Mouse (Mus musculus) layer of hippocampus, adult 2 months (tissue): ENCODE results near the gene Haus3. TPM values are rescaled to one million over a fixed set of nuclear protein-coding genes. Genes with fewer than 3 reads are reported as not detected.

Experiments used
- DNase-seq, 2 experiments: peaks; one replicate each; pipeline ENCODE4 v3.0.0; 2022; ENCODE audit warnings: low spot score in 2 of 2
- H3K27ac ChIP-seq: fragments of 200-600 bp; 2 replicates; pipeline ENCODE4 v1.8.1; 2022
- H3K4me3 ChIP-seq: fragments of 200-600 bp; 2 replicates; pipeline ENCODE4 v1.8.1; 2022; ENCODE audit warnings: mild to moderate bottlenecking
- CTCF ChIP-seq: fragments of 200-600 bp; conservative IDR thresholded peaks from 2 replicates; pipeline ENCODE4 v1.8.1; 2022; ENCODE audit warnings: antibody characterized with exemption, mild to moderate bottlenecking, moderate library complexity
- total RNA-seq, 2 experiments: library from RNA; stranded (reverse); gene quantifications; 2 replicates each; pipeline ENCODE4 v1.2.3; 2021

Gene Haus3
- total RNA-seq, 2 experiments from 2014 or later, result 6.4 to 7.3 TPM

GRCm38 (mm10) chr5:34196423-34196822, 27.1 kb upstream of the Haus3 start:
- TF ChIP-seq CTCF, result no peak
- H3K27ac ChIP-seq, result no peak overlapping the region
- DNase-seq, result no peak
- H3K4me3 ChIP-seq, result no peak overlapping the region

DNA sequence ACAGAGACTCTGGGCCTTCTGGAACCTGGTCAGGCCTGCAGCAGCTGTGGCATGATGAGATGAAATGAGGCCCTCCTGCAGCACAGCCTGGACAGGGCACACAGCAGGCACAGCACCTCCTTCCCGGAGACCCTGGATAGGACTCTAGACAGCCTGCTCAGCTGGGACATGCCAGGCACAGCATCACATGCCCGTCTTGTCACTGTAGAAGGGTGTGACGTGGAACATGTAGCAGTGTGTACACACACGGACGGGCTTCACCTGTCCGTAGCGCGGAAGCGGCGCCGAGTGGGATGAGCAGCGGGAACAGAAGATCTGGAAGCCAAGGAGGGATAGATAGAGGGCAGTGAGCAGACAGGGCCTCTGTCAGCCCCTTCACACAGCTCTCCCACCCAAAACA, 26.5 kb upstream of the Haus3 start:
- DNase-seq, result no peak
- Histone ChIP-seq H3K4me3 (no peak overlapping the region), H3K27ac (no peak overlapping the region)
- TF ChIP-seq CTCF, result no peak

DNA sequence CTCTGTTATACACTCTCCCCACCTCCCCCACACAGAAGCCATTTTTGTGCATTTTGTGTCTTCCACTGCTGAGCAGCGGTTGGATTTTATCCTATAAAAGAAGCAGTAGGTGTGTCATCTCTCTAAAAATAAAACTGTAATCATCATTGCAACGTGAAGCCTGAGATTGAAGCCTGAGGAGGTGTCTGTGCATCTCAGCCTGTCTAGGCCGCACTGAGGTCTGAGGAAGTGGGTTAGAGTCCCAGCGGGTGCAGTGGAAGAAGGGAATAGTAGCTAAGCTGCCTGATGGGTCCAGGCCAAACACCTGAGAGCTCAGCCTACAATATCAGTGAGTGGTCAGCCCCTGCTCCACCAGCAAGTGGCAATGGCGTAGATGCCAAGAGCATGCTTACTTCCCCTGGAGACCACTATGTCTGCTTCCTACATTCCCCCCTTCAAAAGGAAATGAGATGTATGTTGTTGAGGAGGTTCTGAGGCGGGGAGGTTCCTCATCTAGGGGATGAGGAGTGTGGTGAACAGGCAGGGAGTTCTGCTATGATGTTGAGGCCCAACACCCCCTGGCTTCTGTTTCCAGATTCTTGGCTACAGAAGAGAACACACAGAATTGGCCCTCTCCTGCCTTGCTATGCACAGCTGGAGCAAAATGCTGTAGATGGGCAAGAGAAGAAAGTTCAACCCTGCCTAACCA, 25.8 kb upstream of the Haus3 start:
- TF ChIP-seq CTCF, result no peak
- Histone ChIP-seq H3K27ac (no peak overlapping the region), H3K4me3 (no peak overlapping the region)
- no peak for DNase-seq

DNA sequence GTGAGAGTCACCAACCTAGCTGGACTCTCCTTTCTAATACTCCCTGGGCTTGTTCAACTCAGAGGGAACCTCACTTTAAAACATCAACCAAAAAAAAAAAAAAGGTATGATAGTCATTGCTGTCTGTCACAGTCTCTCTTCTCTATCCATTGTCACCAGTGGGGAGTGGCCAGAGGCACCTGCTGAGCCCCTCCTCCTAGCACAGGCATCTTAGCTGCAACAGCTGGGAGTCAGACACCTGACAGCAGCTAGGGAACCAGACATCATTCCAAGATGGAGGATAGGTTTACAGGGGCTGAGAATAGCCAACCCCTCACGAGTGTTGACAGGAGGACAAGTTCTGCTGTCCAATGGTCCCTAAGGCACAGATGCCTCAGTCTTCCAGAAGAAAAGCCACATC, 25.1 kb upstream of the Haus3 start:
- no peak for TF ChIP-seq CTCF
- Histone ChIP-seq H3K4me3 (no peak overlapping the region), H3K27ac (no peak overlapping the region)
- DNase-seq, result no peak

DNA sequence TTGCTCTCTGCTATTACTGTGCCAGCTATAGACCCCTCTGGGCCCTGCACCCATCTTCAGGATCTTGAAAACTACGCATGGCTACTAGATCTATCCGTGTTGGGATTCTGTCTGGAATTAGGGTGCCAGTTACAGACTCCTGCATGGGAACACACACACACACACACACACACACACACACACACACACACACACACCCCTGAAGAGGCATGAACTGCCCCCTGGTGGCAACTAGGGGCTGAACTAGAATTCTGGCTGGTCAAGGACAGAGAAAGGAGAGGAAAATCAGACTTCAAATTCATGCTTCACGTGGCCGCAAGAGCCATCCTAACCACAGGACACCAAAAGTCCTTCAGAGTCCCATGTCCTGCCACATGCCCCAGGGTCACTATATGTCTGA, 22.5 kb upstream of the Haus3 start:
- peak in 1 of 2 experiments; percentile 52 for DNase-seq
- no peak overlapping the region for H3K4me3 ChIP-seq
- peak; percentile 48 for TF ChIP-seq CTCF
- peak overlapping the region; percentile 61; the same call in 1 of the 2 replicates for H3K27ac ChIP-seq

DNA sequence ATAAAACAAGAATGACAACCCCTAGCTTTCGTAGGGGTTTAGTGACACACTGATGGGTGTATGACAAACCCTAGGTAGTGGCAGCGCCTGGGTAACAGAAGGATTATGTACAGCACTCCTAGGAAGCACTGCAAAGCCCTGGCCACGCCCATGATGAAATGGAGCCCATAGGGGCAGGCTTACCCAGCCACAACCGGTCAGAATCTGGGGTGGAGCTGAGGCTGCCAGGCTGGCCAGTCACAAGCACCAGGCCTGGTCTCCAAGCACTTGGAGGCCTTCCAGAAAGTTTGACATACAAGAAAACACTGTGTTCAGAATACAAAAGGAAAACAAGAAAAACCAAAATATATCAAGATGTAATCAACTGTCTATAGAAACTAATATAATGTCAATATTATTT, 21.7 kb upstream of the Haus3 start:
- peak overlapping the region; percentile 64; the same call in 1 of the 2 replicates for H3K27ac ChIP-seq
- DNase-seq, result no peak
- no peak for TF ChIP-seq CTCF
- no peak overlapping the region for H3K4me3 ChIP-seq

DNA sequence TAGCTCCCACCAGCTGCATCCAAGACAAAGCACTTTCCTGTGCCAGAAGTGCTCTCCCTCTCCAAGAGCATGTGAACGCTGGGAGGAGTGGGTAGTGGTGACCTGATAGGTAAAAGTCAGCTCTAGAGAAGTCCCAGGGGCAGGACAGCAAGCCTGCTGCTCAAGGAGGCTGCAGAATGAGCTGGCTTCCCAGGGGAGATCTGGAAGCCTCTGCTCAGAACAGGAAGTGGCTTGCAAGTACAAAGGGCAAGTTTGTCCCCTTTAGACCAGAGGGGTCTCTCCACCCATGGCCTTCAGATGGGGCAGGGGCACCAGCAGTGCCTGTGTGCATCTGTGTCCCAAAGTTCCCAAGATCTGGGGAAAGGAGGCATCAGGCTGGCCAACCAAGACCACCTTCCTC, 20.2 kb upstream of the Haus3 start:
- no peak overlapping the region for H3K4me3 ChIP-seq
- no peak for DNase-seq
- H3K27ac ChIP-seq, result peak overlapping the region; percentile 96; the same call in 1 of the 2 replicates
- no peak for TF ChIP-seq CTCF

DNA sequence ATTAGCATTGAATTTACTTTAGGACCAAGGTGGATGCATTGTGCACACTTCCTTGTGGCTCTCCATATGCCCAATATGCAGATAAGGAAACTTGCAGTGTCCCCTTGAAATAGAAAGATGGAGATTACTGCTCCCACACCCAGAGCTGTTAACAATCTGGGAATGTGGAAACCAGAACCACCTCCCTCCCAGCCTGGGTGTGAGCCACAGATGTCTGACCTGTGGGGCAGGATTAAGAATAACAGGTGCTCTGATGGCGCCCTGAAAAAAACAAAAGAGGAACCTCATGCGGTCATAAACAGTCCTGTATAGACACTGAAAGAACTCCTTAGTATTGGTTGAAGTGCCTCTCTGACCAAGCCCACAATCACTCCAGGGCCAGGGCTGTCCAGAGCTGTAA, 19.5 kb upstream of the Haus3 start:
- TF ChIP-seq CTCF, result no peak
- Histone ChIP-seq H3K4me3 (peak overlapping the region; percentile 87), H3K27ac (peak overlapping the region; percentile 96)
- no peak for DNase-seq

DNA sequence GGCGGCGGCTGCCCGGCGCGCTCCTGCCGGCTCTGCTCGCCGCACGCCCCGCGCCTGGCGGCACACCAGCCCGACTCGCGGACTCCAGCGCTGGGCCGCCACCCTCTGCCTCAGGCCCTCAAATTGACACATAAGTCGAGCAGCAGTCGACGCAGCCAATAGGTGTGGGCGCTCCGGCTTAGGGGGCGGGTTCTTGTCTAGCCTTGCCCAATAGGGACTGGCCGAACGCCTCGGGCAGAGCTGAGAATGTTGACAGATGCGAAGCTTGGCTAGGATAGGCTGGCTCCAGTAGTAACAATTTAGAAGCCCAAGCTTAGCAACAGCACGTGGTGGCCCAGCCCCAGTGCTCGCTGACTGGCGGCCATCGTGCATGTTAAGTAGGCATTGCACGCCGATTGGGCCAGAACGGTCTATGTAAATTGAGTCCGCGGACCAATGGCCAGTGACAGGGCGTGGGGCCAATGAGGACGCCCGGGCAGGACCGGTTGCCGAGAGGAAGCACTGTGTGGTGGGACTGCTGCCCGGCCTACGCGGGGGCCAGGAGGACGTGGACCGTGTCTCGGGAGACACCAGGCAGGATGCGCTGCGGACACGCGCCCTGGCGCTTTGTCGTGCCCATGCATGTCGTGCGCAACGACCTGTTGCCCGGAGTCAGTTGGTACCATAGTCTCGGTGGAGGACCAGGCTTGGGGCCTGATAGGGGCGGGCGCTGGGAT, 18.4 kb upstream of the Haus3 start, which contains the start of gene Mxd4:
TSS of gene Mxd4 (minus strand) at position 120 of the 716 bp plus-strand sequence.
- TF ChIP-seq CTCF, result no peak
- peak; percentile 98 to 100 for DNase-seq
- Histone ChIP-seq H3K4me3 (peak within 1 kb of the TSS; percentile 87), H3K27ac (peak within 1 kb of the TSS; percentile 97)

- peak overlapping the region; percentile 87 for H3K4me3 ChIP-seq
- no peak for TF ChIP-seq CTCF
- no peak for DNase-seq
- peak overlapping the region; percentile 97 for H3K27ac ChIP-seq
Measured at GRCm38 (mm10) chr5:34186961-34187391, 17.6 kb upstream of the Haus3 start.

DNA sequence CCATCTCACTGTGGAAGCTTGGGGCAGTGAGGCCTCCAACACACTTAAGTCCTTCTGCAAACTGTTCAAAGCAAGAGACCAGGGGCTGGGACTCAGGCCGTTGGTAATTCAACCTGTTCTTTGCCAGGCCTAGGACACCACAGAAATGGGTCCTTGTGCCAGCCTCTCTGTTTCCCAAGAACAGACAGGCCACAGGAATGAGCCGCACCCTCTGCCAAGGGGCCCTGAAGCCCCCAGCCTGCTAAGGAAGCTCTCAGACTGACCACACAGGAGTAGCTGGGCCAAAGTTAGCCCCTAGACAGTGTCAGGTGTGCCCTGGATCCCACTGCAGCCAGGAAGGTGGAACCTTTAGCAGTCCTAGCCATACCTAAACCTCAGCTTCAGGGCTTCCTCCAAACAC, 17.1 kb upstream of the Haus3 start:
- DNase-seq, result no peak
- H3K27ac ChIP-seq, result peak overlapping the region; percentile 97
- TF ChIP-seq CTCF, result no peak
- H3K4me3 ChIP-seq, result peak overlapping the region; percentile 87

DNA sequence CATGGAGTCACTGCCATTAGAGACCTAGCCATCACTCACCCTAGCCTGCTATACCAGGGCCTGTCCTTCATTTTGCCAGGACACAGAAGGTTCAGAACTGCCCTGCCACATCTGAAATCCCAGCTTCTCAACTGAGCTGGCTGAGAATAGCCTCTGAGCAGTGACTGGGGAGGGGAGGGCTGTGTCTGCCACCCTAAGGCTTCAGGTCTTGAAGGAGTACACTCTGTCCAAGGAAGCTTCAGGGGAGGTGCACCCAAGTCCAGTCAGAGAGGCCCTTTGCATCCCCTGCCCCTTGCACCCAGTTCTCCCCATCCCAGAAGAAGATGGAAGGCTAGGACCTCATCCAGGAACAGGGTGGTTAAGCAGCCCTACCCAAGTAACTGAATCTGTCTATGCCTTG, 16.5 kb upstream of the Haus3 start:
- Histone ChIP-seq H3K4me3 (peak overlapping the region; percentile 87), H3K27ac (peak overlapping the region; percentile 97)
- DNase-seq, result no peak
- TF ChIP-seq CTCF, result no peak

- Histone ChIP-seq H3K27ac (peak overlapping the region; percentile 97; the same call in 1 of the 2 replicates), H3K4me3 (peak overlapping the region; percentile 87; the same call in 1 of the 2 replicates)
- DNase-seq, result no peak
- no peak for TF ChIP-seq CTCF
Measured at GRCm38 (mm10) chr5:34185051-34185580, 15.8 kb upstream of the Haus3 start.

- DNase-seq, result peak in 1 of 2 experiments; percentile 8
- Histone ChIP-seq H3K27ac (peak overlapping the region; percentile 97), H3K4me3 (no peak overlapping the region; the same call in 1 of the 2 replicates)
- no peak for TF ChIP-seq CTCF
Measured at GRCm38 (mm10) chr5:34183976-34184375, 14.6 kb upstream of the Haus3 start.
